Mouse (Mus musculus) MEL (cell line): ENCODE data around the gene Pitpnm3. TPM values are rescaled to one million over a fixed set of nuclear protein-coding genes. Genes with fewer than 3 reads are reported as not detected.

Experiments
- DNase-seq: peaks from one replicate; pipeline ENCODE4 v3.0.0; 2011; ENCODE audit warnings: low read depth, low spot score
- H3K27ac ChIP-seq: 2 replicates; pipeline ENCODE4 v1.5.1; 2012; ENCODE audit warnings: low read depth, mild to moderate bottlenecking, control low read depth, low read length, moderate library complexity; ENCODE audit not compliant: control insufficient read depth
- H3K27me3 ChIP-seq, 2 experiments: fragments of 150-350 bp in 1 of 2; sonication (generic) in 1 of 2; 2 replicates each; pipeline ENCODE4 v1.6.1; 2012; ENCODE audit warnings: low read length in 2 of 2, mild to moderate bottlenecking in 2 of 2, improper control_type of control experiment in 1 of 2, moderate library complexity in 1 of 2; ENCODE audit not compliant: insufficient read depth in 2 of 2, control insufficient read depth in 1 of 2
- H3K36me3 ChIP-seq, 2 experiments: 2 replicates each; pipeline ENCODE4 v1.6.1; 2012 to 2014; ENCODE audit warnings: low read length in 2 of 2, improper control_type of control experiment in 1 of 2, inconsistent platforms in 1 of 2, mild to moderate bottlenecking in 1 of 2; ENCODE audit not compliant: insufficient read depth in 2 of 2, control insufficient read depth in 1 of 2
- H3K4me1 ChIP-seq, 2 experiments: fragments of 150-350 bp in 1 of 2; sonication (generic) in 1 of 2; 2 replicates each; pipeline ENCODE4 v1.6.1; 2012; ENCODE audit warnings: low read length in 2 of 2, improper control_type of control experiment in 1 of 2, mild to moderate bottlenecking in 1 of 2; ENCODE audit not compliant: insufficient read depth in 2 of 2, control insufficient read depth in 1 of 2
- H3K4me3 ChIP-seq, 2 experiments: fragments of 150-350 bp in 1 of 2; sonication (generic) in 1 of 2; 2 replicates each; pipeline ENCODE4 v1.5.1; 2012; ENCODE audit warnings: low read depth in 2 of 2, low read length in 2 of 2, mild to moderate bottlenecking in 2 of 2, moderate library complexity in 2 of 2, control low read depth in 1 of 2, improper control_type of control experiment in 1 of 2; ENCODE audit not compliant: control insufficient read depth in 1 of 2, insufficient read depth in 1 of 2
- H3K79me2 ChIP-seq: 2 replicates; pipeline ENCODE4 v1.6.1; 2012; ENCODE audit warnings: mild to moderate bottlenecking, low read length, moderate library complexity; ENCODE audit not compliant: control insufficient read depth, poor library complexity, insufficient read depth
- H3K9ac ChIP-seq: 2 replicates; pipeline ENCODE4 v1.6.1; 2012; ENCODE audit warnings: low read depth, mild to moderate bottlenecking, control low read depth, low read length, moderate library complexity; ENCODE audit not compliant: control insufficient read depth, poor library complexity, severe bottlenecking
- H3K9me3 ChIP-seq: fragments of 150-350 bp; sonication (generic); replicated peaks from 2 replicates; pipeline ENCODE4 v1.6.1; 2012; ENCODE audit warnings: mild to moderate bottlenecking, low read length, improper control_type of control experiment, moderate library complexity; ENCODE audit not compliant: insufficient read depth
- BHLHE40 ChIP-seq: IDR thresholded peaks from 2 replicates; pipeline ENCODE4 v1.6.1; 2012; ENCODE audit warnings: low read depth, mild to moderate bottlenecking, inconsistent platforms, low read length, improper control_type of control experiment, borderline replicate concordance
- CHD1 ChIP-seq: IDR thresholded peaks from 2 replicates; pipeline ENCODE4 v1.6.1; 2012; ENCODE audit warnings: low read depth, mild to moderate bottlenecking, inconsistent platforms, low read length, improper control_type of control experiment
- CHD2 ChIP-seq: IDR thresholded peaks from 2 replicates; pipeline ENCODE4 v1.6.1; 2011; ENCODE audit warnings: low read length, improper control_type of control experiment
- CTCF ChIP-seq, 3 experiments: IDR thresholded peaks in 2 of 3; conservative IDR thresholded peaks in 1 of 3; 2 replicates each; pipeline ENCODE4 v1.5.1; 2011 to 2012; ENCODE audit warnings: low read length in 3 of 3, low read depth in 2 of 3, mild to moderate bottlenecking in 2 of 3, improper control_type of control experiment in 1 of 3, inconsistent platforms in 1 of 3, mixed read lengths in 1 of 3, moderate library complexity in 1 of 3; ENCODE audit not compliant: control insufficient read depth in 1 of 3, insufficient read depth in 1 of 3, poor library complexity in 1 of 3, severe bottlenecking in 1 of 3
- E2F4 ChIP-seq: IDR thresholded peaks from 2 replicates; pipeline ENCODE4 v1.6.1; 2011; ENCODE audit warnings: low read depth, low read length, improper control_type of control experiment, borderline replicate concordance
- EP300 ChIP-seq, 2 experiments: IDR thresholded peaks; 2 replicates each; pipeline ENCODE4 v1.6.1; 2011; ENCODE audit warnings: improper control_type of control experiment in 2 of 2, low read length in 2 of 2, low read depth in 1 of 2, mild to moderate bottlenecking in 1 of 2
- ETS1 ChIP-seq: IDR thresholded peaks from 2 replicates; pipeline ENCODE4 v1.6.1; 2012; ENCODE audit warnings: low read depth, mild to moderate bottlenecking, inconsistent platforms, low read length, improper control_type of control experiment, moderate library complexity
- GABPA ChIP-seq: IDR thresholded peaks from 2 replicates; pipeline ENCODE4 v1.6.1; 2012; ENCODE audit warnings: low read depth, mild to moderate bottlenecking, inconsistent platforms, low read length, improper control_type of control experiment, moderate library complexity
- GATA1 ChIP-seq: IDR thresholded peaks from 2 replicates; pipeline ENCODE4 v1.6.1; 2011; ENCODE audit warnings: low read depth, low read length, improper control_type of control experiment
- HCFC1 ChIP-seq: IDR thresholded peaks from 2 replicates; pipeline ENCODE4 v1.6.1; 2012; ENCODE audit warnings: low read depth, mild to moderate bottlenecking, inconsistent platforms, low read length, improper control_type of control experiment, moderate library complexity
- MAFK ChIP-seq: IDR thresholded peaks from 2 replicates; pipeline ENCODE4 v1.6.1; 2011; ENCODE audit warnings: low read depth, mild to moderate bottlenecking, low read length, improper control_type of control experiment, borderline replicate concordance
- MXI1 ChIP-seq: IDR thresholded peaks from 2 replicates; pipeline ENCODE4 v1.6.1; 2011; ENCODE audit warnings: mild to moderate bottlenecking, low read depth, low read length, improper control_type of control experiment
- MYC ChIP-seq: IDR thresholded peaks from 2 replicates; pipeline ENCODE4 v1.6.1; 2011; ENCODE audit warnings: low read depth, mild to moderate bottlenecking, low read length, improper control_type of control experiment, moderate library complexity
- POLR2A ChIP-seq, 2 experiments: IDR thresholded peaks; 2 replicates each; pipeline ENCODE4 v1.6.1; 2011 to 2012; ENCODE audit warnings: low read length in 2 of 2, mild to moderate bottlenecking in 2 of 2, control low read depth in 1 of 2, improper control_type of control experiment in 1 of 2, low read depth in 1 of 2, moderate library complexity in 1 of 2; ENCODE audit not compliant: control insufficient read depth in 1 of 2, insufficient read depth in 1 of 2, poor library complexity in 1 of 2
- POLR2AphosphoS5 ChIP-seq: IDR thresholded peaks from 2 replicates; pipeline ENCODE4 v1.6.1; 2012; ENCODE audit warnings: low read depth, borderline replicate concordance, mild to moderate bottlenecking, inconsistent platforms, low read length, moderate library complexity, mixed read lengths
- RAD21 ChIP-seq: IDR thresholded peaks from 2 replicates; pipeline ENCODE4 v1.6.1; 2011; ENCODE audit warnings: mild to moderate bottlenecking, low read depth, low read length, improper control_type of control experiment
- RCOR1 ChIP-seq: IDR thresholded peaks from 2 replicates; pipeline ENCODE4 v1.6.1; 2012; ENCODE audit warnings: low read depth, mild to moderate bottlenecking, inconsistent platforms, low read length, improper control_type of control experiment
- SMC3 ChIP-seq: IDR thresholded peaks from 2 replicates; pipeline ENCODE4 v1.6.1; 2011; ENCODE audit warnings: low read depth, low read length, improper control_type of control experiment
- TBP ChIP-seq: IDR thresholded peaks from 2 replicates; pipeline ENCODE4 v1.8.0; 2011; ENCODE audit warnings: low read depth, low read length, improper control_type of control experiment
- TCF12 ChIP-seq: IDR thresholded peaks from 2 replicates; pipeline ENCODE4 v1.6.1; 2014; ENCODE audit warnings: low read depth, mild to moderate bottlenecking, inconsistent platforms, low read length, improper control_type of control experiment, moderate library complexity
- UBTF ChIP-seq: IDR thresholded peaks from 2 replicates; pipeline ENCODE4 v1.6.1; 2012; ENCODE audit warnings: low read depth, mild to moderate bottlenecking, inconsistent platforms, low read length, improper control_type of control experiment, moderate library complexity, borderline replicate concordance; ENCODE audit not compliant: insufficient read depth
- USF2 ChIP-seq, 2 experiments: IDR thresholded peaks; 2 replicates each; pipeline ENCODE4 v1.6.1; 2011 to 2012; ENCODE audit warnings: improper control_type of control experiment in 2 of 2, low read length in 2 of 2, borderline replicate concordance in 1 of 2, inconsistent platforms in 1 of 2, low read depth in 1 of 2, mild to moderate bottlenecking in 1 of 2; ENCODE audit not compliant: insufficient read depth in 1 of 2
- ZC3H11A ChIP-seq: IDR thresholded peaks from 2 replicates; pipeline ENCODE4 v1.6.1; 2012; ENCODE audit warnings: low read depth, mild to moderate bottlenecking, inconsistent platforms, low read length, improper control_type of control experiment
- ZNF384 ChIP-seq: IDR thresholded peaks from 2 replicates; pipeline ENCODE4 v1.6.1; 2012; ENCODE audit warnings: low read depth, mild to moderate bottlenecking, inconsistent platforms, low read length, improper control_type of control experiment
- polyA plus RNA-seq, 2 experiments: library from polyadenylated mRNA; stranded (reverse) in 1 of 2; unstranded in 1 of 2; fragments of >175 nt in 1 of 2; fragments of >200 nt in 1 of 2; gene quantifications; 2 replicates each; pipeline versions ENCODE4 v1.2.1 to v1.2.4; 2012; ENCODE audit warnings: low replicate concordance in 2 of 2, low read depth in 1 of 2; ENCODE audit not compliant: insufficient read length in 2 of 2, insufficient read depth in 1 of 2, missing spikeins in 1 of 2
- total RNA-seq: library from RNA; depleted of rRNA; stranded (reverse); fragments of 300-350 nt; gene quantifications from 2 replicates; pipeline ENCODE4 v1.2.3, GENCODE M21; 2012

Pitpnm3 gene
- total and polyA plus RNA-seq, 3 experiments, result 0.24 TPM; not detected in 2

DNA sequence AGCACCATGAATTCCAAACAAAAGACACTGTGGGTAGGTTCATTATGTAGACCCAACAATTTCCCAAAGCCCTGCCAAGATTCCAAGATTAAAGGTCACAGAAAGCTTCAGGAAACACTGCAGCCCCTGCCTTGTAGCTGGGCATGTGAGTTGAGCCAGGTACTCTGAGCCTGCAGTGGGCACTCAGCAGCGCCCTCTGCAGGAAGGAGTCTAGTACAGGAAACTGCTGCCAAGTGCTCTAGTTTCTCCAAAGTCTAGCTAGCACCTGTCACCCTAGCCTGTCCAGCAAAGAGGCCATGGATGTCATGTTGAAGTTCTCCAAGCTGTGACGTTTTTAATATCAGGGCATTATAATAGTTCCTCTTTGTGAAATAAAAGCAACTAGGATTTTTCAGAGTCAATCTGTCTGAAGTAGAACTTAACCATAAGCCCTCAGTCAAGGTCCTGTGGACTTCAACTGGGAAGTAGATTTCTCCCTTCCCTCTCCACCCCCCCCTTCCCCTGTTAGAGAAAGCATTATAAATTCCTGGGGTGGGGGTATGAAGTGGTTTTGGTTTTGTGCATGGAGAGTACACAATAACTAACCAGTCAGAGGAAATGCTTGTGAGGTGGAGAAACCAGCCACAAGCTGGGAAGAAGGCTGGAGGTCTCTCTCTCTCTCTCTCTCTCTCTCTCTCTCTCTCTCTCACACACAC, 9.8 kb upstream of the Pitpnm3 start:
- Histone ChIP-seq H3K4me1 (no peaks in the 10 kb centered on the region), H3K79me2 (no peaks in the 10 kb centered on the region), H3K9ac (no peak overlapping the region), H3K36me3 (no peaks in the 10 kb centered on the region), H3K27me3 (peaks cover 0 to 1% of the 10 kb centered on the region in 2 experiments; a peak in 1 of 4 replicates), H3K4me3 (no peak overlapping the region), H3K27ac (no peak overlapping the region), H3K9me3 (no peaks in the 10 kb centered on the region)
- TF ChIP-seq GATA1 (no peak), MYC (no peak), CHD1 (no peak), USF2 (IDR thresholded peaks at IDR 0.05; ENCODE audit: borderline replicate concordance in 1 of 2, insufficient read depth in 1 of 2, low read depth in 1 of 2, low read length in 2 of 2) (no peak), CTCF (IDR thresholded peaks at IDR 0.05 in 2 of 3, conservative IDR thresholded peaks at IDR 0.05 in 1 of 3; ENCODE audit: control insufficient read depth in 1 of 3, insufficient read depth in 1 of 3, low read depth in 2 of 3, low read length in 3 of 3, poor library complexity in 1 of 3, severe bottlenecking in 1 of 3) (peak; percentile 65 to 86 (median 70)), E2F4 (no peak), HCFC1 (no peak), CHD2 (no peak), POLR2AphosphoS5 (no peak), ZC3H11A (no peak), MAFK (no peak), SMC3 (peak; percentile 47), RAD21 (peak; percentile 27), RCOR1 (no peak), EP300 (IDR thresholded peaks at IDR 0.05; ENCODE audit: low read depth in 1 of 2, low read length in 2 of 2) (no peak), TCF12 (no peak), TBP (no peak), ZNF384 (no peak)
- peak; percentile 58 for DNase-seq

DNA sequence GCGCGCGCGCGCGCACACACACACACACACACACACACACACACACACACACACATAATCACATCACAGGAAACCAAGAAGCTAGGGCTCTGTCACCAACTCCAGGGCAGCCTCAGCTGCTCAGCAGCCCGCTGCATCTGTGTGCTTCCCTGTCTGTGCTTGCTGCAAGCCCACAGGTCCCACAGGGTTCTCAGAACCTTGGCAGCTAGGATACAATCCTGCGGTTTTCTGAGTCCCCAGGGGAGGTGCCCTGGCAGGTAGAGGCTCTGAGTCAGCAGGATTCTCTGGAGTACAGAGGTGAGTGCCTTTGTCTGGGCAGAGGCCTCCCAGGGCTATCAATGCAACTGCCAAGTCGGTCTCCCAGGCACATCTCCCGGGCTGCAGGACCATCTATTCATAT, 7.3 kb upstream of the Pitpnm3 start:
- TF ChIP-seq GABPA (no peak), TCF12 (no peak), UBTF (no peak), RAD21 (no peak), HCFC1 (no peak), BHLHE40 (no peak), USF2 (IDR thresholded peaks at IDR 0.05; ENCODE audit: borderline replicate concordance in 1 of 2, insufficient read depth in 1 of 2, low read depth in 1 of 2, low read length in 2 of 2) (no peak), POLR2A (IDR thresholded peaks at IDR 0.05; ENCODE audit: control insufficient read depth in 1 of 2, insufficient read depth in 1 of 2, low read depth in 1 of 2, low read length in 2 of 2, poor library complexity in 1 of 2) (no peak), CTCF (IDR thresholded peaks at IDR 0.05 in 2 of 3, conservative IDR thresholded peaks at IDR 0.05 in 1 of 3; ENCODE audit: control insufficient read depth in 1 of 3, insufficient read depth in 1 of 3, low read depth in 2 of 3, low read length in 3 of 3, poor library complexity in 1 of 3, severe bottlenecking in 1 of 3) (no peak), TBP (no peak), ETS1 (no peak), ZNF384 (no peak), MAFK (no peak), SMC3 (no peak), MXI1 (no peak)
- H3K27me3 ChIP-seq, result peaks cover 0 to 1% of the 10 kb centered on the region in 2 experiments; a peak in 1 of 4 replicates
- no peaks in the 10 kb centered on the region for H3K79me2 ChIP-seq
- H3K27ac ChIP-seq, result no peak overlapping the region
- DNase-seq, result no peak
- no peaks in the 10 kb centered on the region for H3K36me3 ChIP-seq
- no peak overlapping the region for H3K4me3 ChIP-seq
- no peak overlapping the region for H3K9ac ChIP-seq
- H3K9me3 ChIP-seq, result no peaks in the 10 kb centered on the region
- no peaks in the 10 kb centered on the region for H3K4me1 ChIP-seq
